Mouse (Mus musculus) MEL (cell line): ENCODE measurements around the gene Fam72a.

ENCODE experiments used
- CTCF ChIP-seq, 3 experiments: IDR thresholded peaks in 2 of 3; conservative IDR thresholded peaks in 1 of 3; 2 replicates each; pipeline ENCODE4 v1.5.1; 2011 to 2012; ENCODE audit warnings: low read length in 3 of 3, low read depth in 2 of 3, mild to moderate bottlenecking in 2 of 3, improper control_type of control experiment in 1 of 3, inconsistent platforms in 1 of 3, mixed read lengths in 1 of 3, moderate library complexity in 1 of 3; ENCODE audit not compliant: control insufficient read depth in 1 of 3, insufficient read depth in 1 of 3, poor library complexity in 1 of 3, severe bottlenecking in 1 of 3
- EP300 ChIP-seq, 2 experiments: IDR thresholded peaks; 2 replicates each; pipeline ENCODE4 v1.6.1; 2011; ENCODE audit warnings: improper control_type of control experiment in 2 of 2, low read length in 2 of 2, low read depth in 1 of 2, mild to moderate bottlenecking in 1 of 2
- TAL1 ChIP-seq: IDR thresholded peaks from 2 replicates; pipeline ENCODE4 v1.6.1; 2012; ENCODE audit warnings: mild to moderate bottlenecking, inconsistent platforms, low read length, moderate library complexity, mixed read lengths

DNA sequence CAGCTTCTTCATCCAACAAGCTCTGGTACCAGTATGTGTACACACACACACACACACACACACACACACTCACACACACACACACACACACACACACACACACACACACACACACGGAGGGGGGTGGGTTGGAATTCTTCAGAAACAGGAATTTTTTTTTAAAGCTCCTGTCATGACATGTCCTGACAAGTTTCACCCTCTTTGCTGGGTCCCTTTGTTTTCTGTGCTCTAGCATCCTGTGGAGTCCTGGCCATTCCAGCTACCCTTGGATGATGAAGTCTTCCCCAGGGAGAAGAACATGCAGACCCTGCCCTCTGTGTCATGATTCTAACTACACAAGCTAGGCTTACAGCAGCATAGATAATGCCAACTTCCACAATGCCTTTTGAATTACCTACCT lies 13.5 kb upstream of the Fam72a start:
- TF ChIP-seq TAL1 (no peak), EP300 (IDR thresholded peaks at IDR 0.05; ENCODE audit: low read depth in 1 of 2, low read length in 2 of 2) (no peak), CTCF (IDR thresholded peaks at IDR 0.05 in 2 of 3, conservative IDR thresholded peaks at IDR 0.05 in 1 of 3; ENCODE audit: control insufficient read depth in 1 of 3, insufficient read depth in 1 of 3, low read depth in 2 of 3, low read length in 3 of 3, poor library complexity in 1 of 3, severe bottlenecking in 1 of 3) (no peak)
